Mouse (Mus musculus) kidney, postnatal 0 days (tissue): ENCODE data around the gene Samsn1. TPM values are rescaled to one million over a fixed set of nuclear protein-coding genes. Genes with fewer than 3 reads are reported as not detected.

Experiments
- ATAC-seq: fragments of 200-750 bp; cut with Nextera tagmentation; replicated peaks from 2 replicates; pipeline ENCODE4 v1.8.0; 2017; ENCODE audit warnings: low read depth, moderate number of reproducible peaks, moderate TSS enrichment, moderate library complexity; ENCODE audit not compliant: low FRiP score
- DNase-seq: peaks from one replicate; pipeline ENCODE4 v3.0.0-alpha.2; 2016; ENCODE audit warnings: low spot score
- H3K27ac ChIP-seq: fragments of 300-500 bp; sonication (generic); 2 replicates; pipeline ENCODE4 v1.5.1; 2014; ENCODE audit warnings: mild to moderate bottlenecking
- H3K27me3 ChIP-seq: fragments of 300-500 bp; sonication (generic); 2 replicates; pipeline ENCODE4 v1.6.1; 2014; ENCODE audit warnings: low read length, mixed read lengths; ENCODE audit not compliant: insufficient read depth
- H3K36me3 ChIP-seq: fragments of 300-500 bp; sonication (generic); 2 replicates; pipeline ENCODE4 v1.6.1; 2014; ENCODE audit warnings: low read length, mixed read lengths; ENCODE audit not compliant: insufficient read depth
- H3K4me1 ChIP-seq: fragments of 300-500 bp; sonication (generic); replicated peaks from 2 replicates; pipeline ENCODE4 v1.6.1; 2014; ENCODE audit warnings: antibody characterized with exemption, low read length, mixed read lengths; ENCODE audit not compliant: insufficient read depth
- H3K4me2 ChIP-seq: fragments of 300-500 bp; sonication (generic); 2 replicates; pipeline ENCODE4 v1.6.1; 2014; ENCODE audit warnings: mild to moderate bottlenecking, low read length, moderate library complexity, mixed read lengths
- H3K4me3 ChIP-seq: fragments of 300-500 bp; sonication (generic); replicated peaks from 2 replicates; pipeline ENCODE4 v1.5.1; 2014; ENCODE audit warnings: low read depth, low read length
- H3K9ac ChIP-seq: fragments of 300-500 bp; sonication (generic); 2 replicates; pipeline ENCODE4 v1.6.1; 2014; ENCODE audit warnings: low read depth, low read length
- H3K9me3 ChIP-seq: fragments of 300-500 bp; sonication (generic); replicated peaks from 2 replicates; pipeline ENCODE4 v1.6.1; 2016; ENCODE audit warnings: low read length, inconsistent platforms, mixed read lengths
- CTCF ChIP-seq: IDR thresholded peaks from 2 replicates; pipeline ENCODE4 v1.5.1; 2016; ENCODE audit warnings: antibody characterized with exemption, low read depth, mild to moderate bottlenecking, moderate library complexity
- WGBS: fragments of 180-500 bp; shearing (Covaris S2); extraction: QIAGEN DNeasy Blood & Tissue Kit; methylation state at CpG from one replicate; pipeline ENCODE4 v1.1.7; 2014; 5-methylcytosine and 5-hydroxymethylcytosine counted together
- polyA plus RNA-seq: library from polyadenylated mRNA; unstranded; fragments of >200 nt; fragmentation: Nextera tagmentation; extraction: Ambion mirVana; gene quantifications from 2 replicates; pipeline ENCODE4 v1.2.1, GENCODE M21; 2015

The Samsn1 gene
- polyA plus RNA-seq, 1 experiment from 2014 or later: 1.6 TPM

DNA sequence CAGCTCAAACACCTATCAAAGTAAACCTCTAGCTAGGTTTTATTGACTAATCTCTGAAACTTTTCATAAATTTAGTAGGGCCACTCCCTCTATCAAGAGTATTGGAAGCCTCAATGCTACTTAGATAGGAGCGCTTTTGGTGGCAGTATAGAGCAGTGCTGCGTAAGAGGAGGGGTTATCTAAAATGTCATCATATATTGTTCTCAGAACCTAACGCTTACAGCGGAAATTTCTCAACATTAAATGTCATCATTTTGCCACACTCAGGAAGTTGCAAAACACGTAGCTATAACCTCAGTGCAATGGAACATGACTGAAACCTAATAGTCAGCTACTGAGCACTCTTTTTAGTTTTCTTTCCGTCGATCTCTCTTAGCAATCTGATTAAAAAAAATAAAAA is 166.7 kb downstream of the Samsn1 start:
- Histone ChIP-seq H3K4me3 (no peak overlapping the region), H3K27ac (no peak overlapping the region), H3K9me3 (no peaks in the 10 kb centered on the region), H3K9ac (no peak overlapping the region), H3K27me3 (no peaks in the 10 kb centered on the region), H3K4me2 (no peak overlapping the region), H3K36me3 (no peaks in the 10 kb centered on the region), H3K4me1 (no peaks in the 10 kb centered on the region)
- TF ChIP-seq CTCF: no peak
- WGBS: 50% methylated on average over 7 of the region's 7 CpGs
- ATAC-seq: no peak
- DNase-seq: no peak

DNA sequence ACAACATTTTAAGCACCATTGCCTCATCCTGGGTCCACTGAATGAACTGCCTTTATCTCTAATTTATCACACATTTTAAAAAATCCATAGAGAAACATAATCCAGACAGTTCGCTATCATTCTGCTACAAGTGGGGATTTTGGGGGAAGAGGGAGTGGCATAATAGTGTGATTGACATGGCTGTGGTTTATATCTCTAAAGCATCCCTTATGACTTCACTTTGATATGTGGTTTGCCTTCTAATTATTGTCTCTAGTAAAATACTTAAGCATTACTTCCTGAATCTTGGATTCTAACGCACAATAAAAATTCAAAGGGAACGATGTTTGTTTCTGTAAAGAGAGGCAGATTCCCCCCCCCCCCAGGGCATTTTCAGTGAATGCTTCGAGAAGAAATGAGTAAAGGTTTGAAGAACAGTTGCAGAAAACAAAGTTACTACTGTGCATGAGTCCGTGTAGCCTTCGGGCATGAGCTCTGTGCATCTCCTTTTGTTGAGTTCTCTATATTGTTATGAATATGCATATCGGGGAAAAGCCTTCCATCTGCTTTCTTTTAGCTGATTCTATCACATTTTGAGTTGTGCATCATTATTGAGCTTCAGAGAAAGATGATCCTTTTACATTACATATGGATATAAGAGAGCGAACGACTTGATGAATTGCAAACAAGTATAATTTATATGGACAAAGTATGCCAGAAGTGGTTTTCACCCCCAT is 168.4 kb downstream of the Samsn1 start:
- H3K4me2 ChIP-seq: no peak overlapping the region
- no peak for ATAC-seq

DNA sequence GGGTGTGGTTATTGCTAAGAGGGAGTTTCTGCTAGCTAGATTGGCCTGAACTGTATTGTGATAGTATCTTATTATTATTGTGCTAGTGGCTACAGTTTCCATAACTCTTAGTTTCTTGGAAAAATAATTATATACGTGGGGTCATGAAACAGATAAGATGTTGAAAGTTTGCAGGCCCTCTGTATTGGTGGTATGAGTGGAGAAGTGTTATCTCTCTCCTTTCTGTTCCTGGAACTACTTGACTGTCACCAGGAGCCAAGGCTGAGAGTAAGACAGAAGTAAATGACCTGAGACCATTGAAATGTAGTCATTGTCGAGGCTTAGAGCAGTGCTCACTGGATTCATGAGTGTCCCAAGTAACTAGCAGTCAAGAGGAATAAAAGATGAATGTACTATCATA is 169.6 kb downstream of the Samsn1 start:
- no peak for TF ChIP-seq CTCF
- no peaks in the 10 kb centered on the region for H3K36me3 ChIP-seq
- DNase-seq: no peak
- H3K4me2 ChIP-seq: no peak overlapping the region
- H3K9me3 ChIP-seq: no peaks in the 10 kb centered on the region
- no peak overlapping the region for H3K4me3 ChIP-seq
- WGBS: 67% methylated on average over 2 of the region's 2 CpGs
- H3K27ac ChIP-seq: no peak overlapping the region
- H3K27me3 ChIP-seq: no peaks in the 10 kb centered on the region
- H3K9ac ChIP-seq: no peak overlapping the region
- H3K4me1 ChIP-seq: no peaks in the 10 kb centered on the region
- no peak for ATAC-seq

More for the DNA sequence above, 168.4 kb downstream of the Samsn1 start:
- Histone ChIP-seq H3K27ac (no peak overlapping the region), H3K27me3 (no peaks in the 10 kb centered on the region), H3K36me3 (no peaks in the 10 kb centered on the region), H3K4me1 (no peaks in the 10 kb centered on the region), H3K9me3 (no peaks in the 10 kb centered on the region), H3K9ac (no peak overlapping the region), H3K4me3 (no peak overlapping the region)
- TF ChIP-seq CTCF: no peak
- 89% methylated on average over 9 of the region's 9 CpGs for WGBS
- no peak for DNase-seq

DNA sequence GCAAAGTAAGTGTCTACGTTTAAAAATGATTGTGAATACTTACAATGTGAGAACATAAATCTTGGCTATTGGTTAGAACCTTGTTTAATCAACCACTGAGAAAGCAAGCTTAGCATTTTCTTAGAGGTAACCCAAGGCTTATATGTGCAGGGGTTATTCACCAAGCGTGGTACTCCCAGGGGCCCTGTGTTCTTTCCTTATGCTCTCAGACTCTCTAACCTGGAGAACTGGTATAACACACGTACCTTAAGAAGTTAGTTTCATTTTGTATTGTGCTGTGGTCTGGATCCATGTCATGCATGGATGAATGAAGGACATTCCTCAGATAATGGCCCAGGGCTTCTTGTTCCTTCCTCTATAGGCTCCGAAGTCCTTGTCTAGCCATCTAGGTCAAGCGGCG is 173.0 kb downstream of the Samsn1 start:
- Histone ChIP-seq H3K9ac (no peak overlapping the region), H3K4me2 (peak overlapping the region; percentile 26; the same call in 1 of the 2 replicates), H3K27ac (no peak overlapping the region), H3K9me3 (no peaks in the 10 kb centered on the region), H3K4me1 (no peaks in the 10 kb centered on the region), H3K4me3 (no peak overlapping the region), H3K36me3 (no peaks in the 10 kb centered on the region), H3K27me3 (no peaks in the 10 kb centered on the region)
- no peak for DNase-seq
- WGBS: 66% methylated on average over 6 of the region's 6 CpGs
- TF ChIP-seq CTCF: no peak
- ATAC-seq: no peak; the same call in 1 of the 2 replicates

DNA sequence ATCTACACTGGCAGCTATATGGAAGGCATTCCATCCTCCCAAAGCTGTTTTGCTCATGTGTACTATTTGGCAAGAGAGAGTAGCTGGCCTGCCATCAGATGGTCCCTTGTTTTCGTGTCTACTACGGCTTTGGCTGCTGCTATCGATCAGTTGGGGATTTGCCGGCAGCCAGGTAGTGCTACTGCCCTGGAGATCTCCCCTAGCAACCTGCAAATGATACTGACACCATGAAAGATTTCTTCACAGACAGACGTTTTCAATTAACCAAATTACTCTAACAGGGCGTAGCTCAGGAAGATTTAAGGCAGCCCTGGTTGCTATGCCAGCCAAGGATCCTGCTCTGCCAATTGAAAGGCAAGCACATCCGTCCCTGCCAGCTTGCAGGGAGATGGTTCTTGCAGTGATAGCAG is 178.4 kb downstream of the Samsn1 start:
- DNase-seq (no peak), ATAC-seq (no peak)
- H3K4me3 ChIP-seq: no peak overlapping the region
- H3K4me2 ChIP-seq: no peak overlapping the region
- no peaks in the 10 kb centered on the region for H3K36me3 ChIP-seq
- H3K9ac ChIP-seq: no peak overlapping the region
- no peaks in the 10 kb centered on the region for H3K9me3 ChIP-seq
- WGBS: 71% methylated on average over 7 of the region's 7 CpGs
- no peak for TF ChIP-seq CTCF
- no peaks in the 10 kb centered on the region for H3K27me3 ChIP-seq
- H3K4me1 ChIP-seq: no peaks in the 10 kb centered on the region
- no peak overlapping the region for H3K27ac ChIP-seq

DNA sequence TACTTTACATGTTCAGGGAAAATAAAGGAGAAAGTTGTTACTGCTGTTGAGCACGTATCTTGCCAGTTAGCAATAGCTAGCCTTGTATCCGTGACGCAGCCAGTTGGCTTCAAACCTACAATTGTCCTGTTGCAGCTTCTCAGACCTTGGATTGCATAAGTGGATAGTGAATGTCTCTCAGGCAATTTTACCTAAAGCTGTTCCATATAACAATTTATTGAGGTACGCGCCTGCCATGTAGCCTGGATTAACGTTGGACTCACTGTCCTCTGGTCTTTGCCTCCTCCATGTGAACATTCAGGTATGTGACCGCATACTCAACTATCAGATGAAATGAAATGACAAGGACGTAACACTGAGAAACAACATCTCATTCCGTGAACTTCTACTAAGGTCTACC is 179.1 kb downstream of the Samsn1 start:
- H3K9me3 ChIP-seq: no peaks in the 10 kb centered on the region
- H3K4me3 ChIP-seq: no peak overlapping the region
- no peak for TF ChIP-seq CTCF
- WGBS: 93% methylated on average over 9 of the region's 9 CpGs
- H3K4me1 ChIP-seq: no peaks in the 10 kb centered on the region
- H3K27ac ChIP-seq: no peak overlapping the region
- no peaks in the 10 kb centered on the region for H3K27me3 ChIP-seq
- no peaks in the 10 kb centered on the region for H3K36me3 ChIP-seq
- H3K9ac ChIP-seq: no peak overlapping the region
- H3K4me2 ChIP-seq: no peak overlapping the region
- DNase-seq (no peak), ATAC-seq (no peak)

DNA sequence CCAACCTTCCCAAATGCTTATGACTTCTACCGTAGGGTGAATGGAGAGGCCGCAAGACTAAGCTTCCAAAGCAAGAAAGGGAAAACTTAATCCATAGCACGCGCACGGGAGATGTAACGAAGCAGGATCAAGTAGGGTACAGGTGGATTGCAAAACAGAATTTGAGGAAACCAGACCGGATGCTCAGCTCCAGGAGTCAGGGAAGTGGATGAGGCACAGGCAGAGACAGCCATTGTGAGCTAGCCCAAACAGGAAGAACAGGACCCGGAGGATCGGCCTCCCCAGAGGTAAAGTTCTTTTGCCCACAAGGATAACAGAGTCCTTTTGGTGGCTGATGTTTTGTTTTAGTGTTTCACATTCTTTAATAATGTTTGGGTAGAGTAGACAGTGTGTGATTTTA is 179.5 kb downstream of the Samsn1 start:
- H3K9me3 ChIP-seq: no peaks in the 10 kb centered on the region
- H3K27me3 ChIP-seq: no peaks in the 10 kb centered on the region
- WGBS: 92% methylated on average over 9 of the region's 9 CpGs
- H3K4me3 ChIP-seq: no peak overlapping the region
- H3K9ac ChIP-seq: no peak overlapping the region
- no peak overlapping the region for H3K27ac ChIP-seq
- no peaks in the 10 kb centered on the region for H3K4me1 ChIP-seq
- H3K4me2 ChIP-seq: no peak overlapping the region
- ATAC-seq (no peak), DNase-seq (no peak)
- no peak for TF ChIP-seq CTCF
- H3K36me3 ChIP-seq: no peaks in the 10 kb centered on the region
